Mouse (Mus musculus) stomach, postnatal 0 days (tissue): ENCODE measurements around the gene Lrmda. TPM values are rescaled to one million over a fixed set of nuclear protein-coding genes. Genes with fewer than 3 reads are reported as not detected.

Experiments used
- ATAC-seq: fragments of 200-750 bp; cut with Nextera tagmentation; 2 replicates; pipeline ENCODE4 v1.8.0; 2017; ENCODE audit not compliant: low FRiP score, low TSS enrichment
- DNase-seq: peaks from one replicate; pipeline ENCODE4 v3.0.0-alpha.2; 2016; ENCODE audit warnings: low spot score
- H3K27ac ChIP-seq: fragments of 300-500 bp; sonication (generic); replicated peaks from 2 replicates; pipeline ENCODE4 v1.5.1; 2014; ENCODE audit warnings: mild to moderate bottlenecking, control low read depth
- H3K27me3 ChIP-seq: fragments of 300-500 bp; sonication (generic); 2 replicates; pipeline ENCODE4 v1.6.1; 2014; ENCODE audit warnings: low read length; ENCODE audit not compliant: control insufficient read depth, insufficient read depth
- H3K36me3 ChIP-seq: fragments of 300-500 bp; sonication (generic); 2 replicates; pipeline ENCODE4 v1.6.1; 2014; ENCODE audit warnings: low read length, mixed read lengths; ENCODE audit not compliant: control insufficient read depth, insufficient read depth
- H3K4me1 ChIP-seq: fragments of 300-500 bp; sonication (generic); replicated peaks from 2 replicates; pipeline ENCODE4 v1.6.1; 2014; ENCODE audit warnings: antibody characterized with exemption; ENCODE audit not compliant: control insufficient read depth, insufficient read depth
- H3K4me2 ChIP-seq: fragments of 300-500 bp; sonication (generic); replicated peaks from 2 replicates; pipeline ENCODE4 v1.6.1; 2014; ENCODE audit warnings: low read depth, mild to moderate bottlenecking, control low read depth, moderate library complexity
- H3K4me3 ChIP-seq: fragments of 300-500 bp; sonication (generic); 2 replicates; pipeline ENCODE4 v1.5.1; 2014; ENCODE audit warnings: low read depth, low read length, control low read depth
- H3K9ac ChIP-seq: fragments of 300-500 bp; sonication (generic); 2 replicates; pipeline ENCODE4 v1.6.1; 2014; ENCODE audit warnings: mild to moderate bottlenecking, low read length, control low read depth, mixed read lengths
- H3K9me3 ChIP-seq: fragments of 300-500 bp; sonication (generic); 2 replicates; pipeline ENCODE4 v1.6.1; 2016; ENCODE audit warnings: low read length; ENCODE audit not compliant: control insufficient read depth
- CTCF ChIP-seq: IDR thresholded peaks from 2 replicates; pipeline ENCODE4 v1.5.1; 2016; ENCODE audit warnings: antibody characterized with exemption, low read depth, mild to moderate bottlenecking, moderate library complexity
- EP300 ChIP-seq: optimal IDR thresholded peaks from 2 replicates; pipeline ENCODE3; 2016; ENCODE audit warnings: antibody characterized with exemption
- WGBS: fragments of 180-500 bp; shearing (Covaris S2); extraction: QIAGEN DNeasy Blood & Tissue Kit; methylation state at CpG from one replicate; pipeline ENCODE4 v1.1.7; 2014; 5-methylcytosine and 5-hydroxymethylcytosine counted together
- polyA plus RNA-seq: library from polyadenylated mRNA; unstranded; fragments of >200 nt; fragmentation: Nextera tagmentation; extraction: Ambion mirVana; gene quantifications from 2 replicates; pipeline ENCODE4 v1.2.1, GENCODE M21; 2015

Gene Lrmda
- polyA plus RNA-seq, 1 experiment from 2014 or later, result 0.39 TPM

GRCm38 (mm10) chr14:22754633-22755032 lies 735.1 kb downstream of the Lrmda start:
- Histone ChIP-seq H3K27ac (no peak overlapping the region), H3K4me1 (peaks cover under 1% of the 10 kb centered on the region), H3K36me3 (no peaks in the 10 kb centered on the region), H3K4me3 (no peak overlapping the region), H3K9ac (no peak overlapping the region), H3K27me3 (no peaks in the 10 kb centered on the region), H3K4me2 (no peak overlapping the region), H3K9me3 (no peaks in the 10 kb centered on the region)
- no peak for DNase-seq
- ATAC-seq, result no peak
- 89% methylated on average over 5 of the region's 5 CpGs for WGBS
- TF ChIP-seq CTCF (no peak), EP300 (no peak)

- no peak for ATAC-seq
- WGBS, result 91% methylated on average over 3 of the region's 3 CpGs
- H3K27ac ChIP-seq, result no peak overlapping the region
These were observed 738.0 kb downstream of the Lrmda start for GRCm38 (mm10) chr14:22757493-22757892.

GRCm38 (mm10) chr14:22759216-22759615 lies 739.7 kb downstream of the Lrmda start:
- H3K9me3 ChIP-seq, result no peaks in the 10 kb centered on the region
- H3K4me3 ChIP-seq, result no peak overlapping the region
- H3K36me3 ChIP-seq, result no peaks in the 10 kb centered on the region
- peaks cover 5% of the 10 kb centered on the region; the same call in 1 of the 2 replicates for H3K4me1 ChIP-seq
- no peak overlapping the region for H3K9ac ChIP-seq
- DNase-seq (no peak), ATAC-seq (no peak)
- H3K27me3 ChIP-seq, result no peaks in the 10 kb centered on the region
- no peak overlapping the region for H3K4me2 ChIP-seq
- 30% methylated on average over 2 of the region's 2 CpGs for WGBS
- peak overlapping the region; percentile 63; the same call in 1 of the 2 replicates for H3K27ac ChIP-seq
- no peak for TF ChIP-seq EP300

More at GRCm38 (mm10) chr14:22757493-22757892, 738.0 kb downstream of the Lrmda start:
- no peak overlapping the region for H3K4me3 ChIP-seq
- H3K4me1 ChIP-seq, result peaks cover 5% of the 10 kb centered on the region; the same call in 1 of the 2 replicates
- no peaks in the 10 kb centered on the region for H3K9me3 ChIP-seq
- no peak for DNase-seq
- no peak overlapping the region for H3K4me2 ChIP-seq
- TF ChIP-seq CTCF (no peak), EP300 (no peak)
- no peaks in the 10 kb centered on the region for H3K27me3 ChIP-seq
- H3K36me3 ChIP-seq, result no peaks in the 10 kb centered on the region
- no peak overlapping the region for H3K9ac ChIP-seq

- Histone ChIP-seq H3K27me3 (no peaks in the 10 kb centered on the region), H3K9ac (no peak overlapping the region), H3K4me2 (no peak overlapping the region), H3K27ac (peak overlapping the region; percentile 63), H3K36me3 (no peaks in the 10 kb centered on the region), H3K9me3 (no peaks in the 10 kb centered on the region), H3K4me1 (peaks cover 5% of the 10 kb centered on the region; the same call in 1 of the 2 replicates), H3K4me3 (no peak overlapping the region)
- DNase-seq (no peak), ATAC-seq (no peak)
- TF ChIP-seq CTCF, result no peak
- TF ChIP-seq EP300, result no peak
These were observed 740.2 kb downstream of the Lrmda start for GRCm38 (mm10) chr14:22759673-22760072.

- no peak for TF ChIP-seq EP300
- TF ChIP-seq CTCF, result no peak
- DNase-seq, result peak; percentile 45
- Histone ChIP-seq H3K4me2 (no peak overlapping the region), H3K9ac (no peak overlapping the region), H3K27me3 (no peaks in the 10 kb centered on the region), H3K4me3 (no peak overlapping the region), H3K4me1 (peaks cover 5% of the 10 kb centered on the region; the same call in 1 of the 2 replicates), H3K9me3 (no peaks in the 10 kb centered on the region), H3K27ac (peak overlapping the region; percentile 63), H3K36me3 (no peaks in the 10 kb centered on the region)
- WGBS, result 34% methylated on average over 7 of the region's 7 CpGs
- ATAC-seq, result peak; percentile 84; the same call in 1 of the 2 replicates
These were observed 740.9 kb downstream of the Lrmda start for GRCm38 (mm10) chr14:22760241-22761039.

- H3K4me1 ChIP-seq, result no peaks in the 10 kb centered on the region; the same call in 1 of the 2 replicates
- no peak overlapping the region for H3K4me2 ChIP-seq
- no peaks in the 10 kb centered on the region for H3K9me3 ChIP-seq
- no peak overlapping the region for H3K4me3 ChIP-seq
- no peak for TF ChIP-seq EP300
- peak; percentile 68 for TF ChIP-seq CTCF
- H3K27ac ChIP-seq, result no peak overlapping the region
- H3K36me3 ChIP-seq, result no peaks in the 10 kb centered on the region
- H3K27me3 ChIP-seq, result no peaks in the 10 kb centered on the region
- no peak overlapping the region for H3K9ac ChIP-seq
- ATAC-seq (no peak), DNase-seq (peak; percentile 26)
- 84% methylated on average over 2 of the region's 2 CpGs for WGBS
These were observed 762.2 kb downstream of the Lrmda start for GRCm38 (mm10) chr14:22781709-22782108.
